Mouse (Mus musculus) hindbrain, embryonic 10.5 days (tissue): ENCODE data around the gene Cebpe. TPM values are rescaled to one million over a fixed set of nuclear protein-coding genes. Genes with fewer than 3 reads are reported as not detected.
A peak's percentile ranks its signal among the peaks of the same experiment; 100 is the strongest.

Experiments
- DNase-seq: peaks from one replicate; pipeline ENCODE4 v3.0.0-alpha.2; 2017; ENCODE audit warnings: low spot score
- H3K27ac ChIP-seq: fragments of 300-500 bp; sonication (generic); 2 replicates; pipeline ENCODE4 v1.5.1; 2016; ENCODE audit warnings: mild to moderate bottlenecking, moderate library complexity
- H3K27me3 ChIP-seq: fragments of 300-500 bp; sonication (generic); 2 replicates; pipeline ENCODE4 v1.6.1; 2016; ENCODE audit warnings: mild to moderate bottlenecking; ENCODE audit not compliant: poor library complexity, insufficient read depth, severe bottlenecking
- H3K36me3 ChIP-seq: fragments of 300-500 bp; sonication (generic); 2 replicates; pipeline ENCODE4 v1.6.1; 2016; ENCODE audit warnings: mild to moderate bottlenecking, moderate library complexity
- H3K4me1 ChIP-seq: fragments of 300-500 bp; sonication (generic); replicated peaks from 2 replicates; pipeline ENCODE4 v1.6.1; 2016; ENCODE audit warnings: mild to moderate bottlenecking
- H3K4me3 ChIP-seq: fragments of 300-500 bp; sonication (generic); 2 replicates; pipeline ENCODE4 v1.5.1; 2016; ENCODE audit warnings: mild to moderate bottlenecking, moderate library complexity
- H3K9me3 ChIP-seq: fragments of 300-500 bp; sonication (generic); 2 replicates; pipeline ENCODE4 v1.6.1; 2016; ENCODE audit warnings: mild to moderate bottlenecking, moderate library complexity
- WGBS: fragments of 180-500 bp; shearing (Covaris S2); methylation state at CpG from one replicate; pipeline ENCODE4 v1.1.7; 2016; 5-methylcytosine and 5-hydroxymethylcytosine counted together
- polyA plus RNA-seq: library from polyadenylated mRNA; unstranded; fragments of >200 nt; fragmentation: Nextera tagmentation; extraction: Ambion mirVana; gene quantifications from 2 replicates; pipeline ENCODE4 v1.2.1, GENCODE M21; 2016

The Cebpe gene
- polyA plus RNA-seq, 1 experiment from 2014 or later: not detected

DNA sequence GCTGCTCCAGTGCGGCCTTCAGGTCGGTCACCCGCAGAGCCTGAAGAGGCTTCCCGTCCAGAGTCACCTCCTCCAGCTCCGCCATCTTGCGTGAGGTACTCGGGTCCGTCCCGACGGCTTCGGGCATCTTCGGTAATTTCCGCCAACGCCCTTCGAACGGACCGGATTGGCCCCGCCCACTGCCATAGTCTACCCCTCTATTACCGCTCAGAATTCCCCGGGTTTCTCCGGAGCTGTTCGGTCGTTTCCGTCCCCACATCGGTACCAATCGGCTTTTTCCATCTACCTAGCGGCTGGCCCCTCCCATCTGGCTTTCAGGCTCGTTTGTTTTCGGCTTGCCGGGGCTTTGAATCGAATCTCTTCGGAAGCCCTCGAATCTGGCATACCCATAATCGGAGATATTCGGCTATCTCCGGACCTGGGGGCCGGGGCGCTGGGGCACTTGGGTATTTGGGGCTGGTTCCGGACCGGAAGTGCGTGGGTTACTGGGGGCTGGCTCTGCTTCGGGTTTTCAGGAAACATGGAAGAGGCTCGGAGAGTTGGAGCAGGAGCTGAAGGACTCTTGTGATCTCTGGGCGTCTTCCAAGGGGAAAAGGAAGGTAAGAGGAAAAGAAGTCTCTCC lies 25.3 kb downstream of the Cebpe start, which contains the start of gene Acin1:
Gene Acin1, minus strand, starts transcription at position 410 of the 622 bp plus-strand sequence.
- H3K4me3 ChIP-seq: peak within 1 kb of the TSS; percentile 91
- WGBS: under 1% methylated on average over 44 of the region's 44 CpGs
- H3K27me3 ChIP-seq: no peaks in the 10 kb centered on the region
- H3K27ac ChIP-seq: peak within 1 kb of the TSS; percentile 98
- H3K36me3 ChIP-seq: peaks cover 56% of the 10 kb centered on the region
- H3K4me1 ChIP-seq: peaks cover 22% of the 10 kb centered on the region
- H3K9me3 ChIP-seq: no peaks in the 10 kb centered on the region
- DNase-seq: peak; percentile 100

GRCm38 (mm10) chr14:54686063-54686521 lies 25.9 kb downstream of the Cebpe start, which contains the start of gene 1700123O20Rik:
1700123O20Rik (plus strand) TSS chr14:54686216.
- DNase-seq: peak; percentile 88
- peak within 1 kb of the TSS; percentile 91 for H3K4me3 ChIP-seq
- H3K36me3 ChIP-seq: peaks cover 59% of the 10 kb centered on the region
- under 1% methylated on average over 41 of the region's 41 CpGs for WGBS
- peak within 1 kb of the TSS; percentile 98 for H3K27ac ChIP-seq
- no peaks in the 10 kb centered on the region for H3K9me3 ChIP-seq
- H3K27me3 ChIP-seq: no peaks in the 10 kb centered on the region
- H3K4me1 ChIP-seq: peaks cover 22% of the 10 kb centered on the region

- WGBS: 20% methylated on average over 8 of the region's 8 CpGs
These were observed 26.5 kb downstream of the Cebpe start for GRCm38 (mm10) chr14:54685471-54685870.

GRCm38 (mm10) chr14:54682396-54682795 lies 29.6 kb downstream of the Cebpe start:
- 94% methylated on average over 3 of the region's 3 CpGs for WGBS
- Histone ChIP-seq H3K4me3 (no peak overlapping the region), H3K27me3 (no peaks in the 10 kb centered on the region), H3K36me3 (peaks cover 69% of the 10 kb centered on the region), H3K4me1 (peaks cover 12% of the 10 kb centered on the region), H3K27ac (no peak overlapping the region), H3K9me3 (no peaks in the 10 kb centered on the region)
- DNase-seq: no peak

More at GRCm38 (mm10) chr14:54685471-54685870, 26.5 kb downstream of the Cebpe start:
- Histone ChIP-seq H3K27me3 (no peaks in the 10 kb centered on the region), H3K4me3 (peak overlapping the region; percentile 91), H3K4me1 (peaks cover 22% of the 10 kb centered on the region), H3K27ac (peak overlapping the region; percentile 98), H3K9me3 (no peaks in the 10 kb centered on the region), H3K36me3 (peaks cover 58% of the 10 kb centered on the region)
- no peak for DNase-seq

- Histone ChIP-seq H3K27me3 (no peaks in the 10 kb centered on the region), H3K27ac (no peak overlapping the region), H3K4me1 (no peaks in the 10 kb centered on the region), H3K9me3 (no peaks in the 10 kb centered on the region), H3K4me3 (no peak overlapping the region), H3K36me3 (peaks cover 95% of the 10 kb centered on the region)
- 88% methylated on average over 16 of the region's 16 CpGs for WGBS
- DNase-seq: no peak
These were observed 33.2 kb downstream of the Cebpe start for GRCm38 (mm10) chr14:54678657-54679304.

DNA sequence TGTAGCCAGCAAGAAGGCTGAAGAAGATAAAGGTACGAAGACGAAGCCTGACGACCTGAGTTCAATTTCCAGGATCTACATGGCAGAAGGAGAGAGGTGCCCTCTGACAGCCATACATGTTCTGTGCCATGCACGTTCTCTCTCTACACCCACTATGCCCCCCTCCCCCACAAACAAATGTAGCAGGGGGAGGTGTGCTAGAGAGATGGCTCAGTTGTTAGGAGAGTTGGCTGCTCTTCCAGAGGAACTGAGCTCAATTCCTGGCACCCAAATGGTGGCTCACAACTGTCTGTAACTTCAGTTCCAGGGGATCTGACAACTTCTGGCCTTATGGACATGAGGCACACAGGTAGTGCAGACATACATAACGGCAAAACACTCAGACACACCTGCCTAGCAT lies 35.7 kb downstream of the Cebpe start:
- Histone ChIP-seq H3K4me1 (no peaks in the 10 kb centered on the region), H3K27ac (no peak overlapping the region), H3K9me3 (no peaks in the 10 kb centered on the region), H3K36me3 (peaks cover 95% of the 10 kb centered on the region), H3K27me3 (no peaks in the 10 kb centered on the region), H3K4me3 (no peak overlapping the region)
- WGBS: 87% methylated on average over 5 of the region's 5 CpGs
- no peak for DNase-seq

- DNase-seq: no peak
- 88% methylated on average over 2 of the region's 2 CpGs for WGBS
- Histone ChIP-seq H3K27me3 (no peaks in the 10 kb centered on the region), H3K9me3 (no peaks in the 10 kb centered on the region), H3K4me3 (no peak overlapping the region), H3K4me1 (no peaks in the 10 kb centered on the region), H3K36me3 (peaks cover 91% of the 10 kb centered on the region), H3K27ac (no peak overlapping the region)
These were observed 37.7 kb downstream of the Cebpe start for GRCm38 (mm10) chr14:54674317-54674716.

GRCm38 (mm10) chr14:54669381-54669780 lies 42.6 kb downstream of the Cebpe start:
- Histone ChIP-seq H3K9me3 (no peaks in the 10 kb centered on the region), H3K27ac (no peak overlapping the region), H3K4me3 (no peak overlapping the region), H3K36me3 (peaks cover 90% of the 10 kb centered on the region), H3K4me1 (no peaks in the 10 kb centered on the region), H3K27me3 (no peaks in the 10 kb centered on the region)
- peak; percentile 45 for DNase-seq
- WGBS: 81% methylated on average over 4 of the region's 4 CpGs

DNA sequence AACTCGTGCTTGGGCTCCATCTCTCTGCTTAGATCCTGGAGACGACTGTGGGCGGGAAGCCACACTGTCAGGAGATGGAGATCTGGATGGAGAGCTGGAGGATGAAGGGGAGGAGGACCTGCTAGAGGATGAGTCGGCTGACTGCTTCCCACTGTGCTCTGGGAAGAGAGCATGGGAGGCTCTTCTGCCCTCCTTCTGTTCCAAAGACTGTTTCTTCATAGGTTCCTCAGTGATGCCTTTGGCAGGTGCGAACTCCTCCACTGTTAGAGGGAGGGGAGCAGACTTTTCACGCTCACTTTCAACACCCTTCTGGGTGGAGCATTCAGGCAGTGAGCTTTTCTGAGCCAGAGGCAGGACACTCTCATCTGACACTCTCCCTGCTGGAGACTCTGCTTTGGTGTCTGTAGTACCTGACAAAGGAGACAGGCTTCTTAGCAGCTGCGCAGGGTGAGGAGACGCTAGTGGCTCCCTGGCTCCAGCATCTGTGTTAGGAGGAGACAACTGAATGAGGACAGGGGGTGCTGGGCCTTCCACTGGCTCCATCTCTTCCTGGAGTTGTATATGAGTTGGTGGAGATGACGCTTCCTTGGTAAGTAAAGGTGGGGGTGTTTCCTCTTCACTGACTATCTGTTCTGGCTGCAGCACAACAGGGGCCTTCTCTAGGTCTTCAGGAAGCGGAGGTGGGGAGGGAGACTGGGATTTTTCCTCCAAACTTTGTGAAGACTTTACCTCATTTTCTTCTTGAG lies 47.3 kb downstream of the Cebpe start:
- Histone ChIP-seq H3K4me3 (no peak overlapping the region), H3K36me3 (peaks cover 97% of the 10 kb centered on the region)
- 94% methylated on average over 10 of the region's 10 CpGs for WGBS

More for the DNA sequence above, 47.3 kb downstream of the Cebpe start:
- Histone ChIP-seq H3K4me1 (no peaks in the 10 kb centered on the region), H3K9me3 (no peaks in the 10 kb centered on the region), H3K27ac (no peak overlapping the region), H3K27me3 (no peaks in the 10 kb centered on the region)
- no peak for DNase-seq

Other genes with a start within 250 kb of the Cebpe start
- gene Lrp10, start 248.0 kb downstream of the Cebpe start, polyA plus RNA-seq: 30.9 and 32.4 TPM in 2 replicates
- 20.8 and 40.2 TPM in 2 replicates for gene Rem2, start 236.1 kb downstream of the Cebpe start, polyA plus RNA-seq
- gene Prmt5, start 194.6 kb downstream of the Cebpe start, polyA plus RNA-seq: 133 and 145 TPM in 2 replicates
- gene Haus4, start 157.6 kb downstream of the Cebpe start, polyA plus RNA-seq: 47.5 and 55.0 TPM in 2 replicates
- gene Ajuba, start 134.6 kb downstream of the Cebpe start, polyA plus RNA-seq: 66.2 and 81.3 TPM in 2 replicates
- gene 4931414P19Rik, start 106.2 kb downstream of the Cebpe start, polyA plus RNA-seq: 8.3 and 9.5 TPM in 2 replicates
- 500 and 517 TPM in 2 replicates for gene Psmb5, start 94.2 kb downstream of the Cebpe start, polyA plus RNA-seq
- gene Psmb11, start 90.7 kb downstream of the Cebpe start, polyA plus RNA-seq: 0.04 and 0.16 TPM in 2 replicates
- gene Gm17606, start 71.2 kb downstream of the Cebpe start, polyA plus RNA-seq: not detected in 2 replicates
- 4.5 and 7.1 TPM in 2 replicates for gene Cdh24, start 70.8 kb downstream of the Cebpe start, polyA plus RNA-seq
- 108 and 116 TPM in 2 replicates for gene 1700123O20Rik, start 26.0 kb downstream of the Cebpe start, polyA plus RNA-seq
- 130 and 147 TPM in 2 replicates for gene Acin1, start 25.2 kb downstream of the Cebpe start, polyA plus RNA-seq
- gene Gm29776, start 13.3 kb downstream of the Cebpe start, polyA plus RNA-seq: 0.14 TPM in 2 replicates
- 1.8 and 3.5 TPM in 2 replicates for gene Slc7a8, start 69.8 kb upstream of the Cebpe start, polyA plus RNA-seq
- gene Rnf212b, start 102.0 kb upstream of the Cebpe start, polyA plus RNA-seq: not detected in 2 replicates
- gene Homez, start 158.8 kb upstream of the Cebpe start, polyA plus RNA-seq: 19.7 and 22.7 TPM in 2 replicates
- gene Ppp1r3e, start 165.4 kb upstream of the Cebpe start, polyA plus RNA-seq: 0.38 and 0.44 TPM in 2 replicates
- gene Bcl2l2, start 171.2 kb upstream of the Cebpe start, polyA plus RNA-seq: 2.2 and 3.0 TPM in 2 replicates
- 0.29 TPM in 1 of 2 replicates, not detected in the other for gene Gm20521, start 171.3 kb upstream of the Cebpe start, polyA plus RNA-seq
- gene Pabpn1, start 180.3 kb upstream of the Cebpe start, polyA plus RNA-seq: 160 TPM in 2 replicates
- 45.2 and 62.5 TPM in 2 replicates for gene Slc22a17, start 201.0 kb upstream of the Cebpe start, polyA plus RNA-seq
- gene Efs, start 214.0 kb upstream of the Cebpe start, polyA plus RNA-seq: 36.5 and 40.0 TPM in 2 replicates
- gene Il25, start 220.5 kb upstream of the Cebpe start, polyA plus RNA-seq: 0.24 TPM in 1 of 2 replicates, not detected in the other
- gene Cmtm5, start 224.1 kb upstream of the Cebpe start, polyA plus RNA-seq: 0.78 and 2.9 TPM in 2 replicates